Mouse (Mus musculus) thymus, adult 2 months (tissue): Measurements from ENCODE around the gene Olfr221.

Experiments
- CTCF ChIP-seq: fragments of 200-500 bp; IDR thresholded peaks from 2 replicates; pipeline ENCODE4 v1.5.1; 2012; ENCODE audit warnings: mild to moderate bottlenecking, control low read depth, low read length, moderate library complexity, borderline replicate concordance; ENCODE audit not compliant: control insufficient read depth, poor library complexity, insufficient read depth; ENCODE audit errors: extremely low read depth
- POLR2A ChIP-seq: fragments of 200-500 bp; IDR thresholded peaks from 2 replicates; pipeline ENCODE4 v1.6.1; 2012; ENCODE audit warnings: mild to moderate bottlenecking, low read length, control low read depth, moderate library complexity; ENCODE audit not compliant: control insufficient read depth, poor library complexity, insufficient read depth; ENCODE audit errors: extremely low read depth

DNA sequence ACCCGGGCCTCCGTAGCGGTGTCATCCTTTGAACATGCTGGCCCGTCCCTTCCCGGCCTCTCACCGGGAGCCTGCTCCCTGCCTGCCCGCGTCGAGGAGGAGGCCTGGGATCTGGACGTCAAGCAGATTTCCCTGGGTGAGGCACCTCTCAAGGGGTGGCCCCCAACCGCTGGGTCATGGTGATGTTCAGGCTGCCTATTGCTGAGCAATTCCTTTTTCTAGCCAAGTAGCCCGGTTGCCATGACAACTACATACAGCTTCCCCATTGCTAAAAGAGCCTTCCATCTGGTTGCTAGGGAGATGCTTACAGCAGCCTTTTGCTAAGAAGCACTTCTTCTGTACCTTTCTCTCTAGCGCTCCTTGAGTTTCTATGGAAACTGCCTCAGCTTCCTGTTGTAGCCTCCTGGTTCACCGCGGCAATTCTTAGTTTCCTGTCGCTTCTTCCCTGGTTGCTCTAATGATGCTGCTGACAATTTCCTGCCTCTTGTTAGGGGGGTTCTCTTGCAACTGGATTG, 38.2 kb downstream of the Olfr221 start:
- TF ChIP-seq POLR2A = no peak
- TF ChIP-seq CTCF = no peak
